Mouse (Mus musculus): Measurements from ENCODE around the gene Fbxl7. TPM values are rescaled to one million over a fixed set of nuclear protein-coding genes. Genes with fewer than 3 reads are reported as not detected.

Fbxl7 gene
- polyA plus RNA-seq, 1 experiment from 2014 or later: 15.8 TPM

DNA sequence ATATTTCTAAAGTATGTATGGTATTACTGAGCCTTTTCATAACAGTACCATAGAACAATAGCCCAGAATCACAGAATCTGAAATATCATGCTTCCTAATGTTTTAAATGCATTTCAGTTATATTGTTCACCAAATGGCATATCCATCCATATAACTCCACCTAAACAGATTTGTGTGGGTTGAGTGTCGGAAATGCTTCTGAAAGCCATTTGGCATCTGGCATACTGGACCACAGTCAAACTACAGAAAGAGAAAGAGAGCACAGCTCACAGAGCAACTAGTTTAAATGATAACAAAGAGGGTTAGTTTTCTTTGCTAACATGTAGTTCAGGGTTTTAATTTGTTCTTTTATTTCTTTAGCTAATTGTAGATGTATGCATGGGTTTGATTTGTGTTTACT, 57.0 kb downstream of the Fbxl7 start:
- Histone ChIP-seq H3K27me3 (ENCODE audit: control insufficient read depth, insufficient read depth, low read length) (no peaks in the 10 kb centered on the region), H3K4me3 (ENCODE audit: low read depth, low read length) (no peak overlapping the region), H3K27ac (ENCODE audit: low read depth, low read length) (no peak overlapping the region), H3K36me3 (ENCODE audit: control insufficient read depth, insufficient read depth, low read length) (no peaks in the 10 kb centered on the region), H3K9ac (ENCODE audit: low read length) (no peak overlapping the region), H3K4me1 (replicated peaks; ENCODE audit: control insufficient read depth, insufficient read depth, low read length) (no peaks in the 10 kb centered on the region), H3K4me2 (ENCODE audit: low read depth, low read length, severe bottlenecking) (no peak overlapping the region), H3K9me3 (ENCODE audit: control insufficient read depth, low read length) (no peaks in the 10 kb centered on the region)
- ATAC-seq (replicated peaks; ENCODE audit: low FRiP score): no peak
- WGBS: 95% methylated on average over 1 of the region's 1 CpGs
- DNase-seq (ENCODE audit: low spot score): no peak

DNA sequence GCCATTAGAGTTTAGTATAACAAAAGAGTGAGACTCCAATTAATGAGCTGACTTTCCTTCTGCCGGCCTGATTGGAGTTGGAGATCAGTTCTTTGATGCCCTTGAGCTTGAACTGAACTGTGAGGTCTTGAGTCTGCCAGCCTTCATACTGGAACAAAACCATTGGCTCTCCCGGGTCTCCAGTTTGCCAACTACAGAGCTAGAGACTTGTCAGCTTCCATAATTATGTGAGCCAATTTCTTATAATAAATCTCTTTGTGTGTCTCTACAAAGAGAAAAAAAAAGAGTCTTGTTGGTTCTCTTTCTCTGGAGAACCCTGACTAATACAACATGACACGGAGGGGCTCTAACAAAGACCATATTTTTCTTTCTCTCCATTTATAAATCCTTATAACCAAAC, 58.2 kb downstream of the Fbxl7 start:
- no peaks in the 10 kb centered on the region for H3K36me3 ChIP-seq (ENCODE audit: control insufficient read depth, insufficient read depth, low read length)
- no peak overlapping the region for H3K4me2 ChIP-seq (ENCODE audit: low read depth, low read length, severe bottlenecking)
- ATAC-seq (replicated peaks; ENCODE audit: low FRiP score) (no peak), DNase-seq (ENCODE audit: low spot score) (no peak)
- WGBS: 75% methylated on average over 3 of the region's 3 CpGs
- H3K9me3 ChIP-seq (ENCODE audit: control insufficient read depth, low read length): no peaks in the 10 kb centered on the region
- H3K4me1 ChIP-seq (replicated peaks; ENCODE audit: control insufficient read depth, insufficient read depth, low read length): no peaks in the 10 kb centered on the region
- H3K27ac ChIP-seq (ENCODE audit: low read depth, low read length): no peak overlapping the region
- H3K27me3 ChIP-seq (ENCODE audit: control insufficient read depth, insufficient read depth, low read length): no peaks in the 10 kb centered on the region
- H3K4me3 ChIP-seq (ENCODE audit: low read depth, low read length): no peak overlapping the region
- H3K9ac ChIP-seq (ENCODE audit: low read length): no peak overlapping the region

DNA sequence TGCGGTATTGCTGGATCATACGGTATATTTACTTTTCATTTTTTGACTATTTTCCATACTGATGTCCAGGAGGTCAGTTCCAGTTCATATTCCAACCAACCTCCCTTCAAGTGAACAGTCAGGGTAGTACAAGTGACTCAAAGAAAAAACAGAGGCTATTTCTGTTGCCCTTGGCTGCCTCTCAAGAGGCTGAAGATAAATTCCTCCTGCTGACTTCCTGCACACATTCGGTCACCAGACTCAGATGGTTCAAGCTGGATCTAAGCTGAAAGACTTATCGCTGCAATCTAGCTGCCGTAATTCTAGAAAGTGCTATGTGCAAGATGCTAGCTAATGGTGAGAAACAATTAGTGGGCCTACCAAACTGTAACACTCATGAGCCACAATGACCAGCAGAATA, 61.0 kb downstream of the Fbxl7 start:
- Histone ChIP-seq H3K27me3 (ENCODE audit: control insufficient read depth, insufficient read depth, low read length) (no peaks in the 10 kb centered on the region), H3K4me1 (replicated peaks; ENCODE audit: control insufficient read depth, insufficient read depth, low read length) (no peaks in the 10 kb centered on the region), H3K9ac (ENCODE audit: low read length) (no peak overlapping the region), H3K4me2 (ENCODE audit: low read depth, low read length, severe bottlenecking) (no peak overlapping the region), H3K4me3 (ENCODE audit: low read depth, low read length) (no peak overlapping the region), H3K36me3 (ENCODE audit: control insufficient read depth, insufficient read depth, low read length) (no peaks in the 10 kb centered on the region), H3K9me3 (ENCODE audit: control insufficient read depth, low read length) (no peaks in the 10 kb centered on the region), H3K27ac (ENCODE audit: low read depth, low read length) (no peak overlapping the region)
- ATAC-seq (replicated peaks; ENCODE audit: low FRiP score) (no peak), DNase-seq (ENCODE audit: low spot score) (no peak)
- 94% methylated on average over 5 of the region's 5 CpGs for WGBS

GRCm38 (mm10) chr15:26831141-26831540, 64.2 kb downstream of the Fbxl7 start:
- ATAC-seq (replicated peaks; ENCODE audit: low FRiP score) (no peak), DNase-seq (ENCODE audit: low spot score) (no peak)
- no peak overlapping the region for H3K9ac ChIP-seq (ENCODE audit: low read length)
- H3K4me3 ChIP-seq (ENCODE audit: low read depth, low read length): no peak overlapping the region
- H3K27ac ChIP-seq (ENCODE audit: low read depth, low read length): no peak overlapping the region
- H3K9me3 ChIP-seq (ENCODE audit: control insufficient read depth, low read length): no peaks in the 10 kb centered on the region
- no peaks in the 10 kb centered on the region for H3K27me3 ChIP-seq (ENCODE audit: control insufficient read depth, insufficient read depth, low read length)
- no peaks in the 10 kb centered on the region for H3K36me3 ChIP-seq (ENCODE audit: control insufficient read depth, insufficient read depth, low read length)
- WGBS: 91% methylated on average over 4 of the region's 4 CpGs
- H3K4me1 ChIP-seq (replicated peaks; ENCODE audit: control insufficient read depth, insufficient read depth, low read length): no peaks in the 10 kb centered on the region
- no peak overlapping the region for H3K4me2 ChIP-seq (ENCODE audit: low read depth, low read length, severe bottlenecking)

DNA sequence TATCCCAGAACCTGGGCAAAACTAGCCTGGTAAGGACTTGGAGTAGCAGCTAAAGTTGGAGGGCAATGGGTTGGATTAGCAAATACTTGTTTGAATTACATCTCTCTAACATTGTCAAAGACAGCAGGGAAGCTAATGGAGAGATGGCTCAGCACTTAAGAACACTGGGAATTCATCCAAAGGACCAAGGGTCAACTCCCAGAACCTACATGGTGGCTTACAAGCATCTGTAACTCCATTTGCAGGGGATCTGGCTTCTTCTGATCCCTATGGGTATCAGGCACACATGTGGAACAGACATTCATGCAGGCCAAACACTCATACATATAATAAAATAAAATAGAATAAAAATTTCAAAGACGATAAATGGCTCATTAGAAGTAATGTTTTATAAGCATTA, 78.4 kb downstream of the Fbxl7 start:
- no peak overlapping the region for H3K9ac ChIP-seq (ENCODE audit: low read length)
- H3K27ac ChIP-seq (ENCODE audit: low read depth, low read length): no peak overlapping the region
- H3K9me3 ChIP-seq (ENCODE audit: control insufficient read depth, low read length): no peaks in the 10 kb centered on the region
- H3K27me3 ChIP-seq (ENCODE audit: control insufficient read depth, insufficient read depth, low read length): no peaks in the 10 kb centered on the region
- H3K36me3 ChIP-seq (ENCODE audit: control insufficient read depth, insufficient read depth, low read length): no peaks in the 10 kb centered on the region
- no peak overlapping the region for H3K4me2 ChIP-seq (ENCODE audit: low read depth, low read length, severe bottlenecking)
- no peaks in the 10 kb centered on the region for H3K4me1 ChIP-seq (replicated peaks; ENCODE audit: control insufficient read depth, insufficient read depth, low read length)
- H3K4me3 ChIP-seq (ENCODE audit: low read depth, low read length): no peak overlapping the region
- no peak for ATAC-seq (replicated peaks; ENCODE audit: low FRiP score)
- no peak for DNase-seq (ENCODE audit: low spot score)
- 93% methylated on average over 1 of the region's 1 CpGs for WGBS

DNA sequence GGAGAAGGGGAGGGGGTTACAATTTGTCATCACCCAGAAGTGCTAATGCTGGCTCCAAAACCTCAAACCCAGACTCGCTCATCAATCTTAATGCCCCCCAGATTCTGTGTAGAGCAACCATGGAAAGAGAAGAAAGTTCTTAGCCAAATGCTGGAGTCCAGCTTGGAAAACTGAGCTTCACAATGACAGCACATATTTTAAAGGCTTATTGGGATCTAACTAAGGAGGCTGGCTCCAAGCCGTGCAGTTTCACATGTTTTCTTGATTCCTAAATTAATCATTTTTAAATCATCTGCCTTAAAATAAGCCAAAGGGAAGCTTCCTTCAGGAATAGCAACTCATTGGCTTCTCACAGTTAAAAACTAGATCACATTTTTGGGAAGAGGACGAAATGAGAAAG, 82.5 kb downstream of the Fbxl7 start:
- ATAC-seq (replicated peaks; ENCODE audit: low FRiP score) (no peak), DNase-seq (ENCODE audit: low spot score) (no peak)
- no peak overlapping the region for H3K27ac ChIP-seq (ENCODE audit: low read depth, low read length)
- H3K4me2 ChIP-seq (ENCODE audit: low read depth, low read length, severe bottlenecking): no peak overlapping the region
- H3K4me1 ChIP-seq (replicated peaks; ENCODE audit: control insufficient read depth, insufficient read depth, low read length): no peaks in the 10 kb centered on the region
- 94% methylated on average over 3 of the region's 3 CpGs for WGBS
- H3K4me3 ChIP-seq (ENCODE audit: low read depth, low read length): no peak overlapping the region
- no peaks in the 10 kb centered on the region for H3K27me3 ChIP-seq (ENCODE audit: control insufficient read depth, insufficient read depth, low read length)
- H3K36me3 ChIP-seq (ENCODE audit: control insufficient read depth, insufficient read depth, low read length): no peaks in the 10 kb centered on the region
- H3K9me3 ChIP-seq (ENCODE audit: control insufficient read depth, low read length): no peaks in the 10 kb centered on the region
- no peak overlapping the region for H3K9ac ChIP-seq (ENCODE audit: low read length)

- H3K9me3 ChIP-seq (ENCODE audit: control insufficient read depth, low read length): no peaks in the 10 kb centered on the region
- H3K9ac ChIP-seq (ENCODE audit: low read length): no peak overlapping the region
- ATAC-seq (replicated peaks; ENCODE audit: low FRiP score) (no peak), DNase-seq (ENCODE audit: low spot score) (no peak)
- H3K27me3 ChIP-seq (ENCODE audit: control insufficient read depth, insufficient read depth, low read length): no peaks in the 10 kb centered on the region
- 84% methylated on average over 3 of the region's 3 CpGs for WGBS
- no peak overlapping the region for H3K4me3 ChIP-seq (ENCODE audit: low read depth, low read length)
- no peaks in the 10 kb centered on the region for H3K36me3 ChIP-seq (ENCODE audit: control insufficient read depth, insufficient read depth, low read length)
- H3K4me2 ChIP-seq (ENCODE audit: low read depth, low read length, severe bottlenecking): no peak overlapping the region
- no peaks in the 10 kb centered on the region for H3K4me1 ChIP-seq (replicated peaks; ENCODE audit: control insufficient read depth, insufficient read depth, low read length)
- no peak overlapping the region for H3K27ac ChIP-seq (ENCODE audit: low read depth, low read length)
These were observed 85.8 kb downstream of the Fbxl7 start for GRCm38 (mm10) chr15:26809569-26809968.

GRCm38 (mm10) chr15:26804046-26804445, 91.3 kb downstream of the Fbxl7 start:
- no peaks in the 10 kb centered on the region for H3K27me3 ChIP-seq (ENCODE audit: control insufficient read depth, insufficient read depth, low read length)
- ATAC-seq (replicated peaks; ENCODE audit: low FRiP score) (no peak), DNase-seq (ENCODE audit: low spot score) (no peak)
- 78% methylated on average over 5 of the region's 5 CpGs for WGBS
- no peak overlapping the region for H3K4me2 ChIP-seq (ENCODE audit: low read depth, low read length, severe bottlenecking)
- H3K36me3 ChIP-seq (ENCODE audit: control insufficient read depth, insufficient read depth, low read length): no peaks in the 10 kb centered on the region
- no peaks in the 10 kb centered on the region for H3K9me3 ChIP-seq (ENCODE audit: control insufficient read depth, low read length)
- H3K27ac ChIP-seq (ENCODE audit: low read depth, low read length): no peak overlapping the region
- H3K4me1 ChIP-seq (replicated peaks; ENCODE audit: control insufficient read depth, insufficient read depth, low read length): no peaks in the 10 kb centered on the region
- no peak overlapping the region for H3K4me3 ChIP-seq (ENCODE audit: low read depth, low read length)
- no peak overlapping the region for H3K9ac ChIP-seq (ENCODE audit: low read length)

GRCm38 (mm10) chr15:26799457-26800021, 95.8 kb downstream of the Fbxl7 start:
- WGBS: 86% methylated on average over 3 of the region's 3 CpGs
- H3K36me3 ChIP-seq (ENCODE audit: control insufficient read depth, insufficient read depth, low read length): no peaks in the 10 kb centered on the region
- no peak overlapping the region for H3K4me3 ChIP-seq (ENCODE audit: low read depth, low read length)
- ATAC-seq (replicated peaks; ENCODE audit: low FRiP score) (no peak), DNase-seq (ENCODE audit: low spot score) (no peak)
- no peaks in the 10 kb centered on the region for H3K27me3 ChIP-seq (ENCODE audit: control insufficient read depth, insufficient read depth, low read length)
- no peak overlapping the region for H3K4me2 ChIP-seq (ENCODE audit: low read depth, low read length, severe bottlenecking)
- H3K27ac ChIP-seq (ENCODE audit: low read depth, low read length): no peak overlapping the region
- no peaks in the 10 kb centered on the region for H3K4me1 ChIP-seq (replicated peaks; ENCODE audit: control insufficient read depth, insufficient read depth, low read length)
- H3K9me3 ChIP-seq (ENCODE audit: control insufficient read depth, low read length): no peaks in the 10 kb centered on the region
- H3K9ac ChIP-seq (ENCODE audit: low read length): no peak overlapping the region
